ENCODE assay signal across 8 mouse cellular contexts in genomic region chr7:73809261-73809660, GRCm38 (mm10).
DNase-seq lines count a peak whose midpoint lies in the region; ATAC-seq and TF ChIP-seq lines count a peak whose summit lies in the region.

No protein-coding gene starts in this region.

- no peak overlapping the region for H3K9ac ChIP-seq in heart, embryonic 11.5 days (ENCODE audit: low read depth, low read length)
- H3K9ac ChIP-seq in kidney, postnatal 0 days (ENCODE audit: low read depth, low read length), result no peak overlapping the region
- no peak overlapping the region for H3K9ac ChIP-seq in forebrain, embryonic 16.5 days (replicated peaks; ENCODE audit: low read depth, low read length)

- H3K9me3 ChIP-seq in heart, embryonic 11.5 days (replicated peaks; ENCODE audit: control insufficient read depth, low read length), result no peaks in the 10 kb centered on the region
- no peaks in the 10 kb centered on the region for H3K9me3 ChIP-seq in kidney, postnatal 0 days (replicated peaks; ENCODE audit: low read length)
- H3K9me3 ChIP-seq in forebrain, embryonic 16.5 days (ENCODE audit: control insufficient read depth, low read length), result no peaks in the 10 kb centered on the region

- DNase-seq in heart, adult 18-20 months, result peak; percentile 24 to 51
- peak; percentile 9 for DNase-seq in thymus, postnatal 4 days
- DNase-seq in thymus, postnatal 0 days (ENCODE audit: low spot score), result no peak
- peak; percentile 54 for DNase-seq in kidney, postnatal 0 days (ENCODE audit: low spot score)
- peak; percentile 6 to 8 for DNase-seq in urinary bladder, postnatal 36 days (ENCODE audit: low spot score in 2 of 2)
- DNase-seq in left cerebral cortex, postnatal 10 days (ENCODE audit: extremely low spot score in 1 of 2, low spot score in 2 of 2), result no peak

- peak; percentile 69 for TF ChIP-seq CTCF in kidney, postnatal 0 days (IDR thresholded peaks at IDR 0.05; ENCODE audit: low read depth)

- no peaks in the 10 kb centered on the region for H3K36me3 ChIP-seq in heart, embryonic 11.5 days (ENCODE audit: control insufficient read depth, insufficient read depth, low read length)
- H3K36me3 ChIP-seq in kidney, postnatal 0 days (ENCODE audit: insufficient read depth, low read length), result no peaks in the 10 kb centered on the region
- H3K36me3 ChIP-seq in forebrain, embryonic 16.5 days (ENCODE audit: control insufficient read depth, insufficient read depth), result no peaks in the 10 kb centered on the region

- H3K27me3 ChIP-seq in heart, embryonic 11.5 days (ENCODE audit: control insufficient read depth, insufficient read depth, low read length), result no peaks in the 10 kb centered on the region
- no peaks in the 10 kb centered on the region for H3K27me3 ChIP-seq in kidney, postnatal 0 days (ENCODE audit: insufficient read depth, low read length)
- no peaks in the 10 kb centered on the region for H3K27me3 ChIP-seq in forebrain, embryonic 16.5 days (replicated peaks; ENCODE audit: control insufficient read depth, insufficient read depth, low read length)

- no peak overlapping the region for H3K4me3 ChIP-seq in heart, embryonic 11.5 days (ENCODE audit: low read depth, low read length)
- H3K4me3 ChIP-seq in kidney, postnatal 0 days (replicated peaks; ENCODE audit: low read depth, low read length), result no peak overlapping the region
- no peak overlapping the region for H3K4me3 ChIP-seq in forebrain, embryonic 16.5 days (replicated peaks; ENCODE audit: low read length)

- no peaks in the 10 kb centered on the region for H3K4me1 ChIP-seq in heart, embryonic 11.5 days (ENCODE audit: control insufficient read depth, insufficient read depth, low read length)
- H3K4me1 ChIP-seq in kidney, postnatal 0 days (replicated peaks; ENCODE audit: insufficient read depth, low read length), result no peaks in the 10 kb centered on the region
- H3K4me1 ChIP-seq in forebrain, embryonic 16.5 days (replicated peaks; ENCODE audit: control insufficient read depth, insufficient read depth, low read length), result no peaks in the 10 kb centered on the region

- no peak for ATAC-seq in heart, embryonic 11.5 days (replicated peaks; ENCODE audit: insufficient number of reproducible peaks, low FRiP score, low TSS enrichment)
- no peak for ATAC-seq in kidney, postnatal 0 days (replicated peaks; ENCODE audit: low FRiP score, low read depth)
- ATAC-seq in forebrain, embryonic 16.5 days, result no peak

- 50% methylated on average over 2 of the region's 2 CpGs for WGBS in heart, embryonic 11.5 days (ENCODE audit: insufficient replicate concordance)
- WGBS in kidney, postnatal 0 days, result 42% methylated on average over 2 of the region's 2 CpGs
- 71% methylated on average over 2 of the region's 2 CpGs for WGBS in forebrain, embryonic 16.5 days

- intact Hi-C loops in left cerebral cortex, postnatal 10 days (cut with DNase I), result no loop called here

- H3K4me2 ChIP-seq in heart, embryonic 11.5 days, result no peak overlapping the region
- no peak overlapping the region for H3K4me2 ChIP-seq in kidney, postnatal 0 days (ENCODE audit: low read length)
- no peak overlapping the region for H3K4me2 ChIP-seq in forebrain, embryonic 16.5 days (ENCODE audit: low read length)

- H3K27ac ChIP-seq in heart, embryonic 11.5 days (ENCODE audit: low read depth, low read length), result no peak overlapping the region
- no peak overlapping the region for H3K27ac ChIP-seq in kidney, postnatal 0 days
- no peak overlapping the region for H3K27ac ChIP-seq in forebrain, embryonic 16.5 days (ENCODE audit: low read length)

Comparison
In these comparisons a context has a peak if more than half of its experiments do, and no peak if none do; other contexts are left out.
1. DNase-seq: peak in heart, adult 18-20 months (2 of 2), thymus, postnatal 4 days (single experiment), kidney, postnatal 0 days (single experiment) and urinary bladder, postnatal 36 days (2 of 2); none in thymus, postnatal 0 days (single experiment) and left cerebral cortex, postnatal 10 days (0 of 2).